Mouse (Mus musculus): Measurements from ENCODE around the gene Olfr1358.

DNA sequence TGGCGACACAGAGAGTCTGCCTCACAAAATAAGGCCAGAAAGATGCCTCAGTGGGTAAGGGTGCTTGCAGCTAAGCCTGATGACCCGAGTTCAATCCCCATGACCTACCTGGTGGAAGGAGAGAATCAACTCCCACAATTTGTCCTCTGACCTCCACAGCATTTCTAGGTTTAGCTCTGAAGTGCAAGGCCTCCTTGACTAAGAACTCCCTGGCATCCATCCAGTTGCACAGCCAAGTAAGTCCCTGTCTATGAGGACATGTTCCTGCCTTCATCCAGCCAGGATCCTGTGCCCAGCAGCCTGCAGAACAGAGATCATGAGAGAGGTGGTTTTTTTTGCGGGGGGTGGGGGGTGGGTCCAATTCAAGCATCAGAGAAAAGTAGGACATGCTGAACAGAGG lies 45.2 kb upstream of the Olfr1358 start:
- TF ChIP-seq IRF4 (IDR thresholded peaks at IDR 0.05; ENCODE audit: low read depth, low read length) (no peak), TBP (conservative IDR thresholded peaks at IDR 0.05; ENCODE audit: low read depth, low read length) (no peak), POLR2A (IDR thresholded peaks at IDR 0.05; ENCODE audit: low read depth, low read length) (no peak), ZKSCAN1 (IDR thresholded peaks at IDR 0.05; ENCODE audit: borderline replicate concordance, low read depth, low read length) (no peak), EP300 (IDR thresholded peaks at IDR 0.05; ENCODE audit: low read length) (no peak), NELFE (IDR thresholded peaks at IDR 0.05; ENCODE audit: low read depth, low read length) (no peak), E2F4 (IDR thresholded peaks at IDR 0.05; ENCODE audit: insufficient replicate concordance, low read depth, low read length) (no peak), HCFC1 (IDR thresholded peaks at IDR 0.05; ENCODE audit: low read depth, low read length) (no peak), ELF1 (IDR thresholded peaks at IDR 0.05; ENCODE audit: low read depth, low read length) (no peak), CTCF (conservative IDR thresholded peaks at IDR 0.05 in 1 of 2, IDR thresholded peaks at IDR 0.05 in 1 of 2; ENCODE audit: low read depth in 2 of 2, low read length in 2 of 2) (no peak), MAZ (IDR thresholded peaks at IDR 0.05; ENCODE audit: low read depth, low read length) (no peak)
